Mouse (Mus musculus): ENCODE results near the gene Olfr699. TPM values are rescaled to one million over a fixed set of nuclear protein-coding genes. Genes with fewer than 3 reads are reported as not detected.
"Not testable (repeated sequence)": the region's sequence is repeated elsewhere in the genome, so short reads cannot be mapped to it uniquely, and the experiment has no call there.

Olfr699 gene
- not detected in 2 replicates for polyA plus RNA-seq (2012)

- Histone ChIP-seq H3K9me3 (ENCODE audit: control insufficient read depth, low read length) (no peaks in the 10 kb centered on the region), H3K27me3 (ENCODE audit: control insufficient read depth) (no peaks in the 10 kb centered on the region), H3K4me1 (ENCODE audit: control insufficient read depth) (no peaks in the 10 kb centered on the region), H3K4me3 (replicated peaks) (no peak within 1 kb of the TSS), H3K36me3 (ENCODE audit: control insufficient read depth) (no peaks in the 10 kb centered on the region)
- no peak for TF ChIP-seq GATA1 (IDR thresholded peaks at IDR 0.05; ENCODE audit: low read length)
- no peak for TF ChIP-seq TAL1 (IDR thresholded peaks at IDR 0.05; ENCODE audit: low read length)
Observed at GRCm38 (mm10) chr7:106793098-106793497, at the start of gene Olfr699. Gene Olfr699, minus strand, starts transcription at chr7:106793198.

GRCm38 (mm10) chr7:106833793-106834192 is 40.8 kb upstream of the Olfr699 start, which contains the start of gene Olfr702:
Gene Olfr702, minus strand, starts transcription at chr7:106833893.
- TF ChIP-seq TAL1 (IDR thresholded peaks at IDR 0.05; ENCODE audit: low read length) (no peak), GATA1 (IDR thresholded peaks at IDR 0.05; ENCODE audit: low read length) (no peak)
- Histone ChIP-seq H3K9me3 (ENCODE audit: control insufficient read depth, low read length) (no peaks in the 10 kb centered on the region), H3K36me3 (ENCODE audit: control insufficient read depth) (no peaks in the 10 kb centered on the region), H3K4me3 (replicated peaks) (no peak within 1 kb of the TSS), H3K4me1 (ENCODE audit: control insufficient read depth) (no peaks in the 10 kb centered on the region), H3K27me3 (ENCODE audit: control insufficient read depth) (no peaks in the 10 kb centered on the region)

DNA sequence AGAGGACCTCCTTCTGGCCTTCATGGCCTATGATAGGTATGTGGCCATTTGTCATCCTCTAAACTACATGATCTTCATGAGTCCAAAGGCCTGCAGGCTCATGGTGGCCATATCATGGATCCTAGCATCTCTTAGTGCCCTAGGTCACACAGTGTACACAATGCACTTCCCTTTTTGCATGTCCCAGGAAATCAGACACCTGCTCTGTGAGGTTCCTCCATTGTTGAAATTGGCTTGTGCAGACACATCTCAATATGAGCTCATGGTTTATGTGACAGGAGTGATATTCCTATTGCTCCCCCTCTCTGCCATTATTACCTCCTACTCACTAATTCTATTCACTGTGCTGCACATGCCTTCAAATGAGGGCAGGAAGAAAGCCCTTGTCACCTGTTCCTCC is 25.4 kb upstream of the Olfr699 start:
- no peaks in the 10 kb centered on the region for H3K9me3 ChIP-seq (ENCODE audit: control insufficient read depth, low read length)
- TF ChIP-seq TAL1 (IDR thresholded peaks at IDR 0.05; ENCODE audit: low read length) (no peak), GATA1 (IDR thresholded peaks at IDR 0.05; ENCODE audit: low read length) (no peak)
- H3K4me3 ChIP-seq (replicated peaks) = no peak overlapping the region
- H3K4me1 ChIP-seq (ENCODE audit: control insufficient read depth) = no peaks in the 10 kb centered on the region
- H3K27me3 ChIP-seq (ENCODE audit: control insufficient read depth) = no peaks in the 10 kb centered on the region
- no peaks in the 10 kb centered on the region for H3K36me3 ChIP-seq (ENCODE audit: control insufficient read depth)

GRCm38 (mm10) chr7:106815775-106816174 is 22.8 kb upstream of the Olfr699 start:
- no peak for TF ChIP-seq GATA1 (IDR thresholded peaks at IDR 0.05; ENCODE audit: low read length)
- TF ChIP-seq TAL1 (IDR thresholded peaks at IDR 0.05; ENCODE audit: low read length) = no peak

GRCm38 (mm10) chr7:106813829-106814228 is 20.8 kb upstream of the Olfr699 start, which contains the start of gene Olfr701:
Gene Olfr701, plus strand, starts transcription at chr7:106814129.
- TF ChIP-seq TAL1 (IDR thresholded peaks at IDR 0.05; ENCODE audit: low read length) (no peak), GATA1 (IDR thresholded peaks at IDR 0.05; ENCODE audit: low read length) (no peak)
- Histone ChIP-seq H3K27me3 (ENCODE audit: control insufficient read depth) (no peaks in the 10 kb centered on the region), H3K4me3 (replicated peaks) (no peak within 1 kb of the TSS), H3K4me1 (ENCODE audit: control insufficient read depth) (no peaks in the 10 kb centered on the region), H3K9me3 (ENCODE audit: control insufficient read depth, low read length) (no peaks in the 10 kb centered on the region), H3K36me3 (ENCODE audit: control insufficient read depth) (no peaks in the 10 kb centered on the region)

More at GRCm38 (mm10) chr7:106815775-106816174, 22.8 kb upstream of the Olfr699 start:
- Histone ChIP-seq H3K27me3 (ENCODE audit: control insufficient read depth) (no peaks in the 10 kb centered on the region), H3K36me3 (ENCODE audit: control insufficient read depth) (no peaks in the 10 kb centered on the region), H3K9me3 (ENCODE audit: control insufficient read depth, low read length) (no peaks in the 10 kb centered on the region), H3K4me1 (ENCODE audit: control insufficient read depth) (no peaks in the 10 kb centered on the region), H3K4me3 (replicated peaks) (no peak overlapping the region)

DNA sequence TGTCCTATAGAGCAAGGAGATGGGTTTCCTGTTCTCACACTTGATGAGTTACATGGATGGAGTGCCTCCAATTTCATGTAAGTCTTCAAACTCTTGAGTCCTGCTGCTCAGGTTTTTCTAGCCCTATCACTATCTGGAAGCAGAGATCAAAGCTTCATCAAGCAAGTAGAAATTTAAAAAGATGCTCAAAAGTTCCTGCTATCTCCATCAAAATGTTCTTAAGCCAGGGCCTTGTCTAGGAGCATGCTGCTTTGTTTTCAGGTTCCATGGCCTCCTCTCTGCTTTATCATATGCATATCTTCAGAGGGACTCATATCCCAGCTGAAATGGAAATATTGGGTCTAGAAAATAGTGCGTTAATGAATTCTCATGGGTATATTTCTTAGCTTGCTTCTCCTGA is 15.7 kb upstream of the Olfr699 start, which contains the start of gene Olfr700:
Gene Olfr700 (minus strand): TSS at position 101 of the 400 bp plus-strand sequence.
- Histone ChIP-seq H3K4me3 (replicated peaks) (no peak within 1 kb of the TSS), H3K27me3 (ENCODE audit: control insufficient read depth) (no peaks in the 10 kb centered on the region), H3K36me3 (ENCODE audit: control insufficient read depth) (no peaks in the 10 kb centered on the region), H3K9me3 (ENCODE audit: control insufficient read depth, low read length) (no peaks in the 10 kb centered on the region), H3K4me1 (ENCODE audit: control insufficient read depth) (no peaks in the 10 kb centered on the region)
- TF ChIP-seq GATA1 (IDR thresholded peaks at IDR 0.05; ENCODE audit: low read length) (no peak), TAL1 (IDR thresholded peaks at IDR 0.05; ENCODE audit: low read length) (no peak)

DNA sequence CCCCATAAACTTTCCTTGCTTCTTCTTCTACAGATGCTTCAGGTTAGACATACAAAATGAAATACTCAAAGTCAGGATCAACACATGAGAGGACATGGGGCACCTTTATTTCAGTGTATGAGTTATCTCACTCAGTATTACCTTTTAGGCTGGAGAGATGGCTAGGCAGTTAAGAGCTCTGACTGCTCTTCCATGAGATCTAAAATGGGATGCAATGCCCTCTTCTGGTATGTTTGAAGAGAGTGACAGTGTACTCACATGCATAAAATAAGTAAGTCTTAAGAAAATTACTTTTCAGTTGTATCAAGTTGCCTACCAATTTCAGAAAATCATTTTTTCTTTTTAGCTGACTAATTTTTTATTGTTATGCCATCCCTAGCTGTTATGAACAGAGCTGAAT is 4.7 kb downstream of the Olfr699 start:
- Histone ChIP-seq H3K4me1 (ENCODE audit: control insufficient read depth) (no peaks in the 10 kb centered on the region), H3K4me3 (replicated peaks) (no peak overlapping the region), H3K36me3 (ENCODE audit: control insufficient read depth) (no peaks in the 10 kb centered on the region), H3K9me3 (ENCODE audit: control insufficient read depth, low read length) (no peaks in the 10 kb centered on the region), H3K27me3 (ENCODE audit: control insufficient read depth) (no peaks in the 10 kb centered on the region)
- TF ChIP-seq TAL1 (IDR thresholded peaks at IDR 0.05; ENCODE audit: low read length) (no peak), GATA1 (IDR thresholded peaks at IDR 0.05; ENCODE audit: low read length) (no peak)

DNA sequence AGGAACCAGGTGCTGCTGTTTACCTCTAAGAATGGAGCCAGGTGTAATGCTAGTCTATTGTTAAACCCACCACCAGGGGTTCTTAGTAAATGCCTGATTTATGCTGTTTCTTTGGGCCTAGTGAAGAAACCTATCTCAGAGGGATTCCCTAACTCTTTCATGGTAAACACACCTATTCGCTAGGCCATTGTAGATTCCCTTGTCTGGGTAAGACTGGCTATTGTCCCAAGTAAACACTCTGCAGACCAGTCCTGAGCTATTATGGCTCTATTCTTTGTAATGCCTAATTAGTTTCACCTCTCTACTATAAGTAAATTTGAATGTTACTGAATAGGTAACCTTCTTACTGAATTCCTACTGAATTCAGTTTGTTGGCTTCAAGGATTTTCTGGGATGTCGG is 32.0 kb downstream of the Olfr699 start:
- not testable (repeated sequence) for H3K36me3 ChIP-seq (ENCODE audit: control insufficient read depth); H3K4me3 ChIP-seq (replicated peaks); H3K27me3 ChIP-seq (ENCODE audit: control insufficient read depth); H3K9me3 ChIP-seq (ENCODE audit: control insufficient read depth, low read length); H3K4me1 ChIP-seq (ENCODE audit: control insufficient read depth)

DNA sequence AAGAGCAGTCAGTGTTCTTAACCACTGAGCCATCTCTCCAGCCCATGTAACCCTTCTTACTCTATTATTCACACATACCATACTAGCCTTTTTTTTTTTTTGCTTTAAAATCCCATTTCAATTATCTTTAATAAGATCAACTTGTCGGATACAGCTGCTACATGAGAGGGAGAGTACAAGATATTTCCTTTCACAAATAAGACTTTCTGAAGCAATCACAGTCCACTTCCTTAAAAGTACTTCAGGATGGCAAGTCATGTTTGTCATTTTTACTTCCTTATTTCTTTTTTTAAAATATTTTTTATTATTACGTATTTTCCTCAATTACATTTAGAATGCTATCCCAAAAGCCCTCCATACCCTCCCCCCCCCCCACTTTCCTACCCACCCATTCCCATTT is 34.2 kb downstream of the Olfr699 start:
- no peaks in the 10 kb centered on the region for H3K27me3 ChIP-seq (ENCODE audit: control insufficient read depth)

GRCm38 (mm10) chr7:106755297-106755696 is 37.7 kb downstream of the Olfr699 start, which contains the start of gene Olfr698:
Gene Olfr698, minus strand, starts transcription at chr7:106755397.
- H3K4me1 ChIP-seq (ENCODE audit: control insufficient read depth) = no peaks in the 10 kb centered on the region
- no peaks in the 10 kb centered on the region for H3K9me3 ChIP-seq (ENCODE audit: control insufficient read depth, low read length)
- TF ChIP-seq GATA1 (IDR thresholded peaks at IDR 0.05; ENCODE audit: low read length) = no peak
- no peak for TF ChIP-seq TAL1 (IDR thresholded peaks at IDR 0.05; ENCODE audit: low read length)
- H3K27me3 ChIP-seq (ENCODE audit: control insufficient read depth) = no peaks in the 10 kb centered on the region
- no peaks in the 10 kb centered on the region for H3K36me3 ChIP-seq (ENCODE audit: control insufficient read depth)
- no peak within 1 kb of the TSS for H3K4me3 ChIP-seq (replicated peaks)

More for the DNA sequence above, 34.2 kb downstream of the Olfr699 start:
- Histone ChIP-seq H3K4me3 (replicated peaks) (no peak overlapping the region), H3K9me3 (ENCODE audit: control insufficient read depth, low read length) (no peaks in the 10 kb centered on the region), H3K36me3 (ENCODE audit: control insufficient read depth) (no peaks in the 10 kb centered on the region), H3K4me1 (ENCODE audit: control insufficient read depth) (no peaks in the 10 kb centered on the region)
- TF ChIP-seq GATA1 (IDR thresholded peaks at IDR 0.05; ENCODE audit: low read length) (no peak), TAL1 (IDR thresholded peaks at IDR 0.05; ENCODE audit: low read length) (no peak)

Measured in erythroblast, embryonic 14.5 days (primary cell).